Mouse (Mus musculus) CH12.LX (cell line): ENCODE data around the gene Plekhg2.

Source experiments
- CTCF ChIP-seq, 2 experiments: IDR thresholded peaks in 1 of 2; conservative IDR thresholded peaks in 1 of 2; 2 replicates each; pipeline ENCODE4 v1.5.1; 2011 to 2012; ENCODE audit warnings: low read depth in 2 of 2, low read length in 2 of 2, improper control_type of control experiment in 1 of 2, inconsistent platforms in 1 of 2, mild to moderate bottlenecking in 1 of 2, moderate library complexity in 1 of 2
- EP300 ChIP-seq: IDR thresholded peaks from 2 replicates; pipeline ENCODE4 v1.6.1; 2011; ENCODE audit warnings: low read length, improper control_type of control experiment
- HCFC1 ChIP-seq: IDR thresholded peaks from 2 replicates; pipeline ENCODE4 v1.6.1; 2012; ENCODE audit warnings: low read depth, mild to moderate bottlenecking, inconsistent platforms, low read length, improper control_type of control experiment
- JUND ChIP-seq: conservative IDR thresholded peaks from 2 replicates; pipeline ENCODE4 v1.6.1; 2011; ENCODE audit warnings: low read depth, low read length, improper control_type of control experiment
- NRF1 ChIP-seq: IDR thresholded peaks from 2 replicates; pipeline ENCODE4 v1.6.1; 2014; ENCODE audit warnings: low read depth, mild to moderate bottlenecking, inconsistent platforms, low read length, improper control_type of control experiment, moderate library complexity
- POLR2A ChIP-seq: IDR thresholded peaks from 2 replicates; pipeline ENCODE4 v1.6.1; 2011; ENCODE audit warnings: low read depth, mild to moderate bottlenecking, improper control_type of control experiment, low read length
- POLR2AphosphoS2 ChIP-seq: IDR thresholded peaks from 2 replicates; pipeline ENCODE4 v1.6.1; 2011; ENCODE audit warnings: low read depth, low read length, improper control_type of control experiment
- TCF12 ChIP-seq: IDR thresholded peaks from 2 replicates; pipeline ENCODE4 v1.6.1; 2014; ENCODE audit warnings: low read depth, mild to moderate bottlenecking, inconsistent platforms, low read length, improper control_type of control experiment
- ZC3H11A ChIP-seq: IDR thresholded peaks from 2 replicates; pipeline ENCODE4 v1.6.1; 2012; ENCODE audit warnings: low read depth, mild to moderate bottlenecking, inconsistent platforms, low read length, improper control_type of control experiment
- ZNF384 ChIP-seq: IDR thresholded peaks from 2 replicates; pipeline ENCODE4 v1.6.1; 2012; ENCODE audit warnings: low read depth, low read length, improper control_type of control experiment, inconsistent platforms

DNA sequence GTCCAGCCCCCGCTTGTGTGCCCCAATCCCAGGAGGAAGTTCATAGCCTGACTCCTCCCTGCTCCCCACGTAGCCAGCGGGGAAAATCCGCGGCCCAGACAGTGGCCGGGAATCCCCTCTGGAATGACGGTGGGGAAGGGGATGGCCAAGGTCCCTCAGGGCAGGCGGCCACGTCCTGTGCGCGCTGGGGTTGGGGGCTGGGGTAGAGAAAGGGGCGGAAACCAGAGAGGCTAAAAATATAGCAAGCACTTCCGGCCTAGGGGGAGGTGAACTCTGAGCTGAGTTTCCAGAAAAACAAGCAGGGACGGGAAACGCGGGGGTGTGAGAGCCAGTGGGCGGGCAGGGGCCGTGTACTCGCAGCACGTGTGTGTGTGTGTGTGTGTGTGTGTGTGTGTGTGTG, 9.5 kb upstream of the Plekhg2 start:
- TF ChIP-seq POLR2AphosphoS2: no peak
- peak; percentile 33; the same call in 1 of the 2 replicates for TF ChIP-seq POLR2A
- no peak for TF ChIP-seq CTCF (conservative IDR thresholded peaks at IDR 0.05 in 1 of 2, IDR thresholded peaks at IDR 0.05 in 1 of 2; ENCODE audit: low read depth in 2 of 2, low read length in 2 of 2)
- TF ChIP-seq ZC3H11A: no peak
- TF ChIP-seq EP300: no peak
- TF ChIP-seq JUND: no peak
- TF ChIP-seq HCFC1: no peak
- no peak for TF ChIP-seq TCF12
- TF ChIP-seq NRF1: no peak
- TF ChIP-seq ZNF384: no peak
